Mouse (Mus musculus) cerebellum, adult 18-20 months (tissue): ENCODE measurements around the gene Dcaf11.

Experiments used
- DNase-seq, 2 experiments: peaks; one replicate each; pipeline ENCODE4 v3.0.0; 2021

Gene Dcaf11

GRCm38 (mm10) chr14:55585566-55585960, 25.8 kb downstream of the Dcaf11 start:
- peak; percentile 18 to 31 for DNase-seq

GRCm38 (mm10) chr14:55586149-55586548, 26.3 kb downstream of the Dcaf11 start:
- DNase-seq, result no peak

GRCm38 (mm10) chr14:55589271-55589670, 29.5 kb downstream of the Dcaf11 start:
- DNase-seq, result no peak

DNA sequence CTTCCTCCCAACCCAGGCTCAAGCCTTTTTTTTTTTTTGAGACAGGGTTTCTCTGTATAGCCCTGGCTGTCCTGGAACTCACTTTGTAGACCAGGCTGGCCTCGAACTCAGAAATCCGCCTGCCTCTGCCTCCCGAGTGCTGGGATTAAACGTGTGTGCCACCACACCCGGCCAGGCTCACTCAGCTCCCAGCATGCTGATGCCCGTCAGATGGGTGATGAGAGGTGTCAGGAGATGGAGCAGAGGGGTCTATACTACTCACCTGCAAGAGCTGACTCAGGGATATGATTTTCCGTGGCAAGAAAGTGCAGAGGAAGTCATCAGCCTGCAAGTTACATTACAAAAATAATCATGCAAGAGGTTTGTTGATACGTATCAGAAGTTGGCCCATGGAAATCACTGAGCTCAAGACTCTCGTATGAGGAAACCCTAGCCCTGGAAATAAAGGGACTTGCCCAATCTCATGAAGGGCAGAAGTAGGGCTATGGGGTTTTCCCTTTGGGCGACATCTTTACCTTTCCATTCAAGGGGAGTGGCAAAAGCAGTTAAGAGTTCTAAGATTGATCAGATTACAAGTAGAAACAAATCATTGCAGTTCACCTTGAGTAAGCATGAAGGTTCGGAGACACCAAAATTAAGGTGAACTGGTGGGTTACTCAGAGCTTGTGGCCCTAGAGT, 30.1 kb downstream of the Dcaf11 start:
- DNase-seq, result no peak

- peak; percentile 74 to 85 for DNase-seq
Observed at GRCm38 (mm10) chr14:55590748-55591330, 31.0 kb downstream of the Dcaf11 start, which contains the start of gene Psme2. Gene Psme2 (minus strand): TSS chr14:55591113.

GRCm38 (mm10) chr14:55591331-55591891, 31.6 kb downstream of the Dcaf11 start, which contains the start of gene Rnf31:
Gene Rnf31 (plus strand): TSS chr14:55591708.
- DNase-seq, result peak; percentile 92 to 97

DNA sequence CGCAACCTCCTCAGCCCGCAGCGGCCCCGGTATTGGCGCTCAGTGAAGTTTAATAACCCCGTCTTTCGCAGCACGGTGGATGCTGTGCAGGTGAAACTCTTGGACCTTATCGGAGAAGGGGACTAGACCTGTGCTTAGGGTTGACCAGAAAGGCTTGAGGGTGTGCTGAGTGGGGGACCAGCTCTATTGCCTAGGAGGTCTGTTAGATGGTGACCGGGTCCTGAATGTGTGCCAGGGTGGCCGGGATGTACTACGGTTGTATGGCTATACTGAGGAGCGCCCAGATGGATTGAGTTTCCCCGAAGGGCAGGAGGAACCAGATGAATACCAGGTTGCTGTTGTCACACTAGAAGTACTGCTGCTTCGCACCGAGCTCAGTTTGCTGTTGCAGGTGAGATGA, 32.4 kb downstream of the Dcaf11 start:
- peak; percentile 27 to 44 for DNase-seq

DNA sequence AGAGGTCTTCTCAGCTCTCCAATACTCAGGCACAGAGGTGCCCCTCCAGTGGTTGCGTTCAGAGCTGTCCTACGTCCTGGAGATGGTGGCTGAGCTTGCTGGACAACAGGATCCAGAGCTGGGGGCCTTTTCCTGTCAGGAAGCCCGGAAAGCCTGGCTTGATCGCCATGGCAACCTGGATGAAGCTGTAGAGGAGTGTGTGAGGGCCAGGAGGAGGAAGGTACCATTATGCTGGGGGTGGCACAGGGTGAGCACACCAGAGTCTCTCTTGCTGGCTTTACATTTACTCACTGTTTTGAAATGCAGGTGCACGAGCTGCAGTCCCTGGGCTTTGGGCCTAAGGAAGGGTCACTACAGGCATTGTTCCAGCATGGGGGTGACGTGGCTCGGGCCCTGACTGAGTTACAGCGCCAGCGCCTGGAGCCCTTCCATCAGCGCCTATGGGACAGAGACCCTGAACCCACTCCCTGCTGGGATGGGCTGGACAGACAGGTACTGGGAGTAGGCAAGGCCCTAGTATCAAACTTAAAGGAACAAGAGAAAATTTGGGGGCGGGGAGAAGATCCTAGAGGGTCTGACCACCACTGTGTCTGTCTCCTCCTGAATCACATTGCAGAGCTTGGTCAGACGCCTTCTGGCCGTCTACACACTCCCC, 36.4 kb downstream of the Dcaf11 start:
- DNase-seq, result no peak

DNA sequence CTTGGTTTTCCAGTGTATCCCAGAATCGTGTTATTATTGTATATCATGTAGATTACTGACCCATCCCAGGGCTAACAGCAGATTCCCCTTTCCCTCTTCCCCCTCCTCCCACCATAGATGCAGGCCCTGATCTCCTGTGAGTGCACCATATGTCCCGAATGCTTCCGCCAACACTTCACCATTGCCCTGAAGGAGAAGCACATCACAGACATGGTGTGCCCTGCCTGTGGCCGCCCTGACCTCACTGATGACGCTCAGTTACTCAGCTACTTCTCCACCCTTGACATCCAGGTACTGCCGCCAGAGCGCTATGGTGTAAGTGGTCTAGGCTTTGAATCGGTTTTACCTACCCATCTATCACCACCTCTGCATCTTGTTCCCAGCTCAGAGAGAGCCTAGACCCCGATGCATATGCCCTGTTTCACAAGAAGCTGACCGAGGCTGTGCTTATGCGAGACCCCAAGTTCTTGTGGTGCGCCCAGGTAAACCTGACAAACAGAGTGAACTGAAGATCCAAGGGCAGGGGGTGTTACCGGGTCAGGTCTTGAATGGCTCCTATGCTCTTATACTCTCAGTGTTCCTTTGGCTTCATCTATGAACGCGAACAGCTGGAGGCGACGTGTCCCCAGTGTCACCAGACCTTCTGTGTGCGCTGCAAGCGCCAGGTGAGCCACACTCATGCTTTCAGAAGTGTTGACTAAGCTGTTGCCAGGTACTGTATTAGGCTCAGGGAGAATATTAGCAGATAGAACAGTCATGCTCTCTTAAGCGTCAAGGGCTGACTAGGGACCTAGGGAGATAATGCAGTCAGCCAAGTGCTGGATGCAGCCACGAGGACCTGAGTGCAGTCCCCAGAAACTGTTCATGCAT, 39.0 kb downstream of the Dcaf11 start:
- no peak for DNase-seq

GRCm38 (mm10) chr14:55603271-55603632, 43.4 kb downstream of the Dcaf11 start, which contains the start of gene Irf9:
Gene Irf9 (plus strand): TSS chr14:55603571.
- no peak for DNase-seq

- peak; percentile 81 to 91 for DNase-seq
Observed at GRCm38 (mm10) chr14:55603633-55604576, 44.1 kb downstream of the Dcaf11 start.

- DNase-seq, result no peak
Observed at GRCm38 (mm10) chr14:55604823-55605222, 45.0 kb downstream of the Dcaf11 start.

GRCm38 (mm10) chr14:55605743-55606459, 46.1 kb downstream of the Dcaf11 start:
- no peak for DNase-seq

DNA sequence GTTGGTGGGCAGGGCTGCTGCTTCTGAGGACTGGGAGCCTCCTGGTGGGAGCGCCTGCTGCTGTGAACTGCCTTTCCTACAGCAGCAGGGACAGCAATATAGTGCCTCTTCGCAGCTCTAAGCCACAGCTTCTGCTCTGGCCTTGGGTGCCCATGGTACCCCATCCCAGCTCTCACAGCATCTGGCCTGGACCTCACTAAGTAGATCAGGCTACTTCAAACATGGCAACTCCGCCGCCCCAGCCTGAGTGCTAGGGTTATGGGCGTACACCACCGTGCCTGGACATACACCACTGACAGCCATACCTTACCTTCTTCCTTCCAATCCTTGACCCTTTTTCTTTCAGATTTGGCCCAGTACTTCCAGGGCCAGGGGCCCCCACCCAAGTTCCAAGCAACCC, 48.5 kb downstream of the Dcaf11 start:
- DNase-seq, result no peak

DNA sequence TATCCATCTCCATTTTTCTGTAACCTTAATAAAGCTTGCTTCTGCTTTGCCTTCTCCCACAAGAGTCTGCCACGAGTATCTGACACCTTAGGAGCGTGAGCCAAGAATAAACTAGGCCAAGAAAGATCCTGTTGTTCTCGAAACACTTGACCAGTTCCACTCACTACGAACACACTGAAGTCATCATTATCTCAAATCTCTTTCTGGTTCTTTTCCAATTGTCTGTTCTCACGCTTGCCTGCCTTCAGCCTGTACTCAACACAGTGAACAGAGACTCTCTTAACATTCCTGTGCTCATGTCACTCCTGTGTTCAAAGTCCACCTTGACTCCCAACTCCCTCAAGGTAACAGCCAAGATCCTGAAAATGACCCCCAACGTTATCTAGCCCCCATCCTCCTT, 53.5 kb downstream of the Dcaf11 start:
- DNase-seq, result no peak

- DNase-seq, result no peak
Observed at GRCm38 (mm10) chr14:55614565-55615178, 54.9 kb downstream of the Dcaf11 start.

DNA sequence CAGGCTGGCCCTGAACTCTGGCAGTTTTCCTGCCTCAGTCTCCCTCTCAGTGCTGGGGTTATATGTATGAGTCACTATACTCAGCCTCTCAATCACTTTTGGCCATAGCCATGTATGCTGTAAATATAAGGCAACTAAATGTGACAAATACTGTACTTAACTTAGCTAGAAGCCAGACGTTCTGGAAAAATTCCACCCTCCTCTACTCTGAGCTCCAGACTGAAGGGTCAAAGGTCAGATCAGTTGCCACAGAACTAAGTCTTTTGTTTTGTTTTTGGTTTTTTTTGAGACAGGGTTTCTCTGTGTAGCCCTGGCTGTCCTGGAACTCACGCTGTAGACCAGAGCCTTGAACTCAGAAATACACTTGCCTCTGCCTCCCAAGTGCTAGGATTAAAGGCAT, 56.1 kb downstream of the Dcaf11 start:
- DNase-seq, result no peak

DNA sequence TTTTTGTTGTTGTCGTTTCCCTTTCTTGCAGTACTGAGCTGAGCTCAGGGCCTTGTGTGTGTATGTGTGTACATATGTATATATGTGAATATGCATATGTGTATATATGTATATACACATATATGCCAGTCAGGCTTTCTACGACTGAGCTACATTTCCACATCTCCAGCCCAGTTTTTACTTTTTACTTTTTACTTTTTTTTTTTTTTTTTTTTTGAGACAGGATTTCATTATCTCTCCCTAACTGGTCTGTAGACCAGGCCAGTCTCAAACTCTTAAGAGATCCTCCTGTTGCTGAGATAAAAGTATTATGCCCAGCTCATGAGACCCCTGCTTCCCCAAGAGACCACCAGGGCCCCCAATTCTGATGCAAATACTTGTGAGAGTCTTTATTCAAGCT, 57.0 kb downstream of the Dcaf11 start:
- no peak for DNase-seq

DNA sequence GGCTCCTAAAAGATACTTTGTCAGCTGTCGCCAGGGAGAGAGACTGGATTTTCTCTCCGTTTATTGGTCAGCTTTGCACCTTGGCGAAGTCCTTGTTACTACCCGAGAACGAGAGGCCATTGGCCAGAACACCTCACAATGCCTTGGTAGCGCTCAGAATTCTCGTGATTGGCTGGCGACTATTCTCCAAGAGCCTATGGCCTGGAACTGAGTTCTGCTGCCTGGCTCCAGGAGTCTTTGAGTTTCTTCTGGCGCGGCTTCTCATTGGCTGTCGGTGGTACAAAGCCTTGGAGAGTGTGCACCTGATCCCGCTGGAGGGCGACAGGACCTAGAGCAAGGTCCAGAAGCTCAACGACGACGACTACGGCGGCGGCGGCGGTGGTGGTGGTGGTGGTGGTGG, 58.0 kb downstream of the Dcaf11 start, which contains the start of gene Rec8:
Rec8 (plus strand) TSS at position 216 of the 400 bp plus-strand sequence.
- peak; percentile 69 to 83 for DNase-seq

DNA sequence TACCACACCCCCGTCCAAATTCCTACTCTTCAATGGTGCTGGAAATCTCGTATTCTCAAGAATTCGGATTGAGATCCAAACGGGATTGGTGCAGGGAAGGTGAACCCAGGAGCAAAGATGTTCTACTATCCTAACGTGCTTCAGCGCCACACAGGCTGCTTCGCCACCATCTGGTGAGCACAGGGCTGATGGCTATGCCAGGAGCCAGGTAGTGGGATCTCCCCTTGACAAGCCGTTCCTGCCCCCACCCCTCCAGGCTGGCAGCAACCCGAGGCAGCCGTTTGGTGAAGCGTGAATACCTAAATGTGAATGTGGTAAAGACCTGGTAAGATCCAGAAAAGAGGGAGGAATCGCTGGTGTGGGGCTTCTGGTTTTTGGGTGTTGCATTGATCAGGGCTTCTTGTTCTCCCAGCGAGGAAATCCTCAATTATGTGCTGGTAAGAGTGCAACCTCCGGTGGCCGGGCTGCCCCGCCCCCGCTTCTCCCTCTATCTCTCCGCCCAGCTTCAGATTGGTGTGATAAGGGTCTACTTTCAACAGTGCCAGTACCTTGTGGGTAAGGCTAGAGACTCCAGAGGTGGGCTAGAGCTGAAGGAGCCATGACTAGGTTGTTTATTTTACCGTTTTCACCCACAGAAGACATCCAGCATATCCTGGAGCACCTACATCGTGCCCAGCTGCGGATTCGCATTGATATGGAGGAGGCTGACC, 58.8 kb downstream of the Dcaf11 start:
- DNase-seq, result peak; percentile 36 to 47
